Mouse (Mus musculus) erythroid progenitor cell, adult 5-6 weeks (primary cell): Measurements from ENCODE around the gene Cep112. TPM values are rescaled to one million over a fixed set of nuclear protein-coding genes. Genes with fewer than 3 reads are reported as not detected.

Source experiments
- ATAC-seq: replicated peaks from 2 replicates; pipeline ENCODE4 v1.8.0; 2016; ENCODE audit warnings: moderate number of reproducible peaks, mild to moderate bottlenecking, moderate TSS enrichment, inconsistent platforms; ENCODE audit not compliant: poor library complexity, low FRiP score, severe bottlenecking
- total RNA-seq, 2 experiments: library from RNA; stranded (forward) in 1 of 2; stranded (reverse) in 1 of 2; fragments of 150-400 nt in 1 of 2; fragments of 186-747, 209-891 nt in 1 of 2; gene quantifications; 2 replicates each; pipeline versions ENCODE4 v1.2.3 to v1.2.4; 2015 to 2017; ENCODE audit warnings: low replicate concordance in 2 of 2

The Cep112 gene
- total RNA-seq (2015; ENCODE audit: low replicate concordance) (not detected in 2 replicates), total RNA-seq (2017; ENCODE audit: low replicate concordance) (not detected in 2 replicates)

GRCm38 (mm10) chr11:108424889-108425591, at the start of gene Cep112:
Gene Cep112 (plus strand): TSS chr11:108425192.
- peak; percentile 61 for ATAC-seq

DNA sequence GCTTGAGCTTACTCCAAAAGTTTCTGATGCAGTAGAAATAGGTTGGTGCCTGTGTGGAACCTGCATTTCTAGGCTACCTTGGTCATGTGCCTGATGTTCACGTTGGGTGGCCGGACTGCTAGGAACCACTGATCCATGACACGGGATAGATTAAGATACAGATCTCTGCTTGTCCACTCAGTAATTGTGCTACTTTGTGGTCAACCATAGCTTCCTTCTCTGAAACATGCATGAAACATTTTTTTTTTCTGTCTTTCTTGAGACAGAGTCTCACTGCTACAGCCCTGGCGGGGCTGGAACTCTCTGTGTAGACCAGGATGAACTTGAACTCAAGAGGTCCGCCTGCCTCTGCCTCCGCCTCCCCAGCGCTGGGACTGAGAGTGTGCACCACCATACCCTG, 48.2 kb upstream of the Cep112 start:
- no peak for ATAC-seq

GRCm38 (mm10) chr11:108377680-108378362, 47.2 kb upstream of the Cep112 start:
- no peak for ATAC-seq

GRCm38 (mm10) chr11:108378363-108378751, 46.6 kb upstream of the Cep112 start:
- no peak for ATAC-seq

DNA sequence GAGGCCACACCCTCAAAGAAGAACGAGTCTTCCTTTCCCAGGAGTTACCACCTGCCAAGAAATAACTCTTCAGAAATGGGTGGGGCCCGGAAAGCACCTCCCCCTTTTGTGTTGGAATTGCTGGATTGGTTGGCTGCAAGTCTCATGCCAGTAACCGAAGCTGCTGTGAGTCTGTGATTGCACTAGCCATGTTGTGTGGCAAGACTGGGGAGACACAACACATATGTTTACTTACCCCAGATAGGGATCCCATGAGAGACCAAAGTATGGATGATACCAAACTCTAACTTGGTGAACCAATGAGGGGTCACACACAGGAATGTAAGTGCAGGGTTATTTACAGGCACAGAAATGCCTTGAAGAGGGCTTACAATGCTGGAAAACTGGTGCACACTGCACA, 42.3 kb upstream of the Cep112 start:
- no peak for ATAC-seq

DNA sequence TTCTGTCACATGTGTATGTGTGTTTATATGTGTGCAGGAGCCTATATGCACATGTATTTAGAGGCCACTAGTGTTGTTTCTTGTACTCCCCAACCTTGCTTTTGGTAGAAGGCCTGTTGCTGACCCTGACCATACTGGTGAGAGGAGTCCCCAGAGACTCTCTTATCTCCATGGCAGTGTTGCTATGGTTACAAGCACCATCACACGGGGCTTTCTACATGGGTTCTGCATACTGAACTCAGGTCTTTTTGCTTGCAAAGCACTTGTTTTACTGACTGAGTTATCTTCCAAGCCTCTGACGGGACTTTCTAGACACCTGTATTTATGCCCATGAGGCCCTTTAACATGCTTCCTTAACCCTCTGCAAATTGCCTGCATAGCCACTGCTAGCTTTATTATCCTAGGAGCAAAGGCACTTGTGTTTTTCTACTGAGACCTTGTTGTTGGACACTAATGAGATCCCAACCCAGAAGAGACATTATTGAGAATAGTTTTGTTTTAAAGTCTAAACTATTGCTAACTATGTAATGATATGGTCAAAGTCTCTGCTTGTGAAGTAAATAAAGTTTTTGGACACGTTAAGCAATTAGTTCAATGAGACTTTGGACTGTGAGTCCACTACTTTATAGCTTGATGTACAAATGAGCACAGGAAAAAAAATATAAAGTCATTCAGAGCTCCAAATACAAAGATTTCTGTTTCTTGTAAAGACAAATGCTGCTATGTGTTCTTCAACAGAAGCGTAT, 39.9 kb upstream of the Cep112 start:
- ATAC-seq = no peak

DNA sequence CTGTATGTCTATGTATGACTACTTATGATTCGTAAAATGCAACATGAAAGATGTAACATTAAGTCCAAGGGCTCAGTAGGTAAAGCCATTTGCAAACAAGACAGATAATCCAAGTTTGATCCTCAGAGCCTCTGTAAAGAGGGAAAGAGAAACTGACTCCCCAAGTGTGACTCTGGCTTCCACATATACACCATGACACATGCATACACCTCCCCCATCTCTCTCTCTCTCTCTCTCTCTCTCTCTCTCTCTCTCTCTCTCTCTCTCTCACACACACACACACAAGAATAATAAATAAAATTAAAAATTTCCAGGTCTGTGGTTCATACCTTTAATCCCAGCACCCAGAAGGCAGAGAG, 39.3 kb upstream of the Cep112 start:
- no peak for ATAC-seq

- no peak for ATAC-seq
Observed at GRCm38 (mm10) chr11:108395061-108395460, 29.9 kb upstream of the Cep112 start.

DNA sequence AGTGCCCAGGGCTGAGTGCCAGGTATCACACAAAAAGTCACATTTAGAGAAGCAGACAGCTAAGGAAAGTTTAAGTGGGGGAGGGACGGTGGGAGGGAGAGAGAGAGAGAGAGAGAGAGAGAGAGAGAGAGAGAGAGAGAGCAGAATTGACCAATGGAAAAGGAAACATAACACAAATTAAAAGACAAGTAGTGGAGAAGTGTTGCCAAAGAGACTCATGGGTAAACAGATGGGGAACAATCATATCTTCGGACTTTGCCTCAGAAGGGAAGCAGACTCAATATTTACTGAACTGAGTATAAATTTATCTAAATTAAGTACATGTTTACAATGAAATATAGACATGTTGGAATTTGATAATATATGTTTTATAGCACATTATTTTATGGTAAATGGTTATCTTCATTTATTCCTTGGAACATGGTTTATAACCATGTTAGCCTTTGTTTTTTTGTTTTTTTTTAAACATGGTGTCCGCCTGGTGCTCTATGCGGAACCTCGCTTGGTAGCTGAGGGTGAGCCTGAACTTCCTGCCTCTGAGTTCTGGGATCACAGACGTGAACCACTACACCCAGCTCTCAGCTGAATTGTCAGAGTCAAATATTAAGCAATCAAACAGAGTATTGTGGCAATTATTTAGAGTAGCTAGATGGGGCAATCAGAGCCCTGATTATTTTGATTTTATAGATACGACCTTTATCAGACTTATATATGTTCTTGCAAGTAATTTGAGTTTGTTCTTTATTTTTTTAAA, 28.7 kb upstream of the Cep112 start:
- ATAC-seq = no peak

GRCm38 (mm10) chr11:108409876-108410644, 14.9 kb upstream of the Cep112 start:
- ATAC-seq = no peak

DNA sequence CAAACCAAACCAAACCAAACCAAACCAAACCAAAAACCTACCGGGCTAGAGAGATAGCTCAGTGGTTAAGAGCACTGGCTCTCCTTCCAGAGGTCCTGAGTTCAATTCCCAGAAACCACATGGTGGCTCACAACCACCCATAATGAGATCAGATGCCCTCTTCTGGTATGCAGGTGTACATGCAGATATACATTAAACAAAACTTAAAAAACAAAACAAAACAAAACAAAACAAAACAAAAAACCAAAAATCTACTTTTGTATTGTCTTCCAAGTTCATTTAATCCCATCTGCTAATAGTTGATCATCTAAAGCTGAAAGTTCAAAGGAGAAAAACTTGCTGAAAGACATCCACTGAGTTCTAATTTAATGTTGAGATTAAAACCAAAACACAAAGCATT, 8.6 kb upstream of the Cep112 start:
- no peak for ATAC-seq

DNA sequence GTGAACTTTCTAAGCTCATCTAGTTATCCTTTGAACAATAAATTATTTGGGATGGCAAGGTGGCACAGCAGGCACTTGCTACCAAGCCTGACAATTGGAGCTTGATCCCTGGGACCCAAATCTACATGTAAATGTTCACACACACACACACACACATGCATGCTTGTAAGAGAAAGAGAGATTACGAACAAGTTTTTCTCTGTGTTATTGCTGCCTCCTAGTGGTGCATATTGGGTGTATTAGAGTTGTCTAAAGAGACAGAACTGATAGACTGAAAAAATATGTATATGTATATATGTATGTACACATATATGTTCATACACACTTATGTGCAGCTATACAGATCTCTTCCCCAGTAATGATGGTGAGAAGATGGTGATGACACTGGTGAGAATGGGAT, 6.5 kb upstream of the Cep112 start:
- ATAC-seq = no peak

GRCm38 (mm10) chr11:108419242-108419641, 5.8 kb upstream of the Cep112 start:
- no peak for ATAC-seq

GRCm38 (mm10) chr11:108420751-108421150, 4.2 kb upstream of the Cep112 start:
- no peak for ATAC-seq

- no peak for ATAC-seq
Observed at GRCm38 (mm10) chr11:108423221-108423620, 1.8 kb upstream of the Cep112 start.

GRCm38 (mm10) chr11:108424111-108424510, 881 bp upstream of the Cep112 start:
- no peak for ATAC-seq

DNA sequence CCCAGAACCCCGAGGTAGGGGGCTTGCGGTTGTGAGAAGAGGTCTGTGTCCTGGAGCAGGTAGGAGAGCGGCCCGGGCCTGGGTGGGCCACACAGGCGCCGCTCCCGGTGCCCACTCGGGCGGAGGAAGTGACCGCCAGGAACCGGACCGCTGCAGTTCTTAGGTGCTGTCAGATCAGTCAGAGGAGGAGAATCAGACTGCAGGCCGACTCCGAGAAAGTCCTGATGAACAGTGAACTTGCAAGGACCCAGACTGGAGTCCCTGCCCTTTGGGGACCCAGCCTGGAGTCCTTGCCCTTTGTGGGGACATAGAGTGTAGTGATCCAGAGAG, 565 bp downstream of the Cep112 start:
- ATAC-seq = no peak

- ATAC-seq = no peak
Observed at GRCm38 (mm10) chr11:108426086-108426485, 1.1 kb downstream of the Cep112 start.

DNA sequence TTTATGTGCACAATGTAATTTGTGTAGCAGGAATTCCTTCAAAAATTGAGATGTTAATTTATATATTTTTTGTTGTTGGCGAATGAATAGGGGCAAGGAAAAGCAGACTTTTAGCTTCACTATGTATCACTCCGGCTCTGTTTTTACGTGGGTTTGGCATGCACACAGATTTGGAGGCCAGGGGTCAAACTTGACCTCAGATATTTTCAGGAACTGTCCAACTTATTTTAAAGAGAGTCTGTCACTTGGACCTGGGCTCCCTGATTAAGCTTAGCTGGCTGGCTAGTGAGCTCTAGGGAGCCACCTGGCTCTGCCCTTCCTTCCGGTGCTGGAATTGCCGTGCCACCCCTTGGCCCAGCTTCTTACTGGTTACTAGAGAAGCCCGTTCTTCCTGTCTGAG, 2.2 kb downstream of the Cep112 start:
- no peak for ATAC-seq

- no peak for ATAC-seq
Observed at GRCm38 (mm10) chr11:108429076-108429475, 4.1 kb downstream of the Cep112 start.
